Mouse (Mus musculus) intestine, embryonic 15.5 days (tissue): ENCODE measurements at regions not wholly inside any gene's neighbourhood (a gene's known extent, or its start where the extent isn't known, plus 50 kb on each side); places are given as distances from the start of the nearest gene placed in this dataset.
"Not testable (repeated sequence)": the region's sequence is repeated elsewhere in the genome, so short reads cannot be mapped to it uniquely, and the experiment has no call there.

ENCODE experiments used
- ATAC-seq: fragments of 200-750 bp; cut with Nextera tagmentation; 2 replicates; pipeline ENCODE4 v1.8.0; 2017; ENCODE audit warnings: moderate TSS enrichment, moderate library complexity
- H3K27ac ChIP-seq: fragments of 300-500 bp; sonication (generic); 2 replicates; pipeline ENCODE4 v1.5.1; 2015; ENCODE audit warnings: mild to moderate bottlenecking, inconsistent platforms
- H3K27me3 ChIP-seq: fragments of 300-500 bp; sonication (generic); replicated peaks from 2 replicates; pipeline ENCODE4 v1.6.1; 2015; ENCODE audit warnings: inconsistent platforms
- H3K36me3 ChIP-seq: fragments of 300-500 bp; sonication (generic); 2 replicates; pipeline ENCODE4 v1.6.1; 2015; ENCODE audit warnings: inconsistent platforms
- H3K4me1 ChIP-seq: fragments of 300-500 bp; sonication (generic); replicated peaks from 2 replicates; pipeline ENCODE4 v1.6.1; 2015; ENCODE audit warnings: inconsistent platforms
- H3K4me2 ChIP-seq: fragments of 300-500 bp; sonication (generic); replicated peaks from 2 replicates; pipeline ENCODE4 v1.6.1; 2015; ENCODE audit warnings: mild to moderate bottlenecking, inconsistent platforms
- H3K4me3 ChIP-seq: fragments of 300-500 bp; sonication (generic); replicated peaks from 2 replicates; pipeline ENCODE4 v1.5.1; 2015; ENCODE audit warnings: inconsistent platforms
- H3K9ac ChIP-seq: fragments of 300-500 bp; sonication (generic); 2 replicates; pipeline ENCODE4 v1.6.1; 2015; ENCODE audit warnings: inconsistent platforms
- H3K9me3 ChIP-seq: fragments of 300-500 bp; sonication (generic); 2 replicates; pipeline ENCODE4 v1.6.1; 2016; ENCODE audit warnings: inconsistent platforms
- WGBS: fragments of 180-500 bp; shearing (Covaris S2); methylation state at CpG from one replicate; pipeline ENCODE4 v1.1.7; 2015; 5-methylcytosine and 5-hydroxymethylcytosine counted together

DNA sequence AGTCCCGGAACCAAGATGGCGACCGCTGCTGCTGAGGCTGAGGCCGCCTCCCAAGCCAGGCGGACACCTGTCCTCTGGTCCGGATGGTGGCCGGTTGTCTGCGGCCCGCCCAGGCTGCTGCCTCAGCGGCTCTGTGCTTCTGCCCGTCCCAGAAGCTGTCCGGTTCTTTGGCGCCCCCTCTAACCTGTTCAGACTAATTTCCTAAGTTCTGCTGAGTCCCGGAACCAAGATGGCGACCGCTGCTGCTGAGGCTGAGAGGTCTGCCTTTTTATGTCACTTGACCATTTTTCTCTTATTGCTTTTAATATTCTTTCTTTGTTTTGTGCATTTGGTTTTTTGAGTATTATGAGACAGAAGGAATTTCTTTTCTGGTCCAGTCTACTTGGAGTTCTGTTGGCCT is 140.4 kb downstream of the Gm11077 start:
- not testable (repeated sequence) for ATAC-seq, H3K4me1 ChIP-seq, H3K9me3 ChIP-seq, H3K9ac ChIP-seq, H3K27ac ChIP-seq, H3K4me3 ChIP-seq, H3K36me3 ChIP-seq, H3K4me2 ChIP-seq, H3K27me3 ChIP-seq
- 95% methylated on average over 11 of the region's 16 CpGs for WGBS

DNA sequence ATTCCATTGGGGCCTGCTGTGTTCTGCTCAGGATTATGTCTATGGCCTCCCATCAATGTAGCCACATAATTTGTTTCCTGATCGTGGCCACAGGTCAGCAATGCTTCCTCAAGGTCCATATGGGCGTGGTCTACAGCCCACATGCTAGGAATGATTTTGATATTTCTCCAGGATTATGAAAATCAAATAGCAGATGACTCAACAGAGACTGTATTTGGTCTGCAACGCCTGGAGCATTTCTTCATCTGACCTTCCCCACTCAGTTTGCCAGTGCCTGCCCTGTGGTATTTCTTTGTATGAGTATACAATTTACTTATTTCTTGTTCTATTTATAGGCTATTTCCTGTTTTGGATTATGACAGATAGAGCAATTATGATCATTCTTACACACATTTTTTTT is 145.7 kb downstream of the Gm11077 start:
- Histone ChIP-seq H3K27ac (no peak overlapping the region), H3K9ac (no peak overlapping the region), H3K4me3 (no peak overlapping the region), H3K36me3 (no peaks in the 10 kb centered on the region), H3K4me2 (no peak overlapping the region), H3K27me3 (no peaks in the 10 kb centered on the region), H3K9me3 (no peaks in the 10 kb centered on the region), H3K4me1 (no peaks in the 10 kb centered on the region)
- WGBS = 57% methylated on average over 3 of the region's 3 CpGs
- no peak for ATAC-seq

- H3K4me3 ChIP-seq = no peak overlapping the region
- no peak overlapping the region for H3K4me2 ChIP-seq
- no peaks in the 10 kb centered on the region for H3K4me1 ChIP-seq
- no peaks in the 10 kb centered on the region for H3K36me3 ChIP-seq
- no peak overlapping the region for H3K9ac ChIP-seq
- no peaks in the 10 kb centered on the region for H3K27me3 ChIP-seq
- no peaks in the 10 kb centered on the region for H3K9me3 ChIP-seq
- no peak overlapping the region for H3K27ac ChIP-seq
- ATAC-seq = no peak
Measured at GRCm38 (mm10) chr6:140883651-140884050, 154.6 kb downstream of the Gm11077 start.

GRCm38 (mm10) chr6:140888610-140889009 is 159.5 kb downstream of the Gm11077 start:
- Histone ChIP-seq H3K9ac (no peak overlapping the region), H3K36me3 (no peaks in the 10 kb centered on the region), H3K27me3 (no peaks in the 10 kb centered on the region), H3K4me1 (no peaks in the 10 kb centered on the region), H3K27ac (no peak overlapping the region), H3K9me3 (no peaks in the 10 kb centered on the region), H3K4me3 (no peak overlapping the region), H3K4me2 (0 out of 2 replicates have a peak overlapping the region, but pooled peaks have one; percentile 5)
- WGBS = 34% methylated on average over 11 of the region's 11 CpGs
- ATAC-seq = no peak

DNA sequence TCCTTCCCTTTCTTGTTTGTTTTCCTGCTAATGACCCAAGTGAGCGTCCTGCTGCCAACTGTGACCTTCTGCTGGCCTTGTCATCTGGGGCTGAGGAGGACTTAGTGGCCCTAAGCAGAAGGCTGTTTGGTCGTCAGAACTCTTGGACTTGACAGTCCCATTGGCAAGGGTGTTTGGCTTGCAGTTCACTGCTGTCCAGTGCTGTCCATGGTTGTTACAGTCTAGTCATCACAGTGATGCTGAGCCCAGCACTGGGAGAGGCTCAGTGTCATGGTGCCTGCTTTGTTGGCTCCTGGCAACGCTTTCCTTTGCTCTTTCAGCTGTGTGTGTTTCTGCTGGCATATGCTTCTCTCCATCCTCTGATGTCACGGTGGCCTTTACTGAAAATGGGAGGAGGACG is 161.0 kb downstream of the Gm11077 start:
- WGBS = 77% methylated on average over 5 of the region's 5 CpGs
- no peaks in the 10 kb centered on the region for H3K27me3 ChIP-seq
- no peak overlapping the region for H3K27ac ChIP-seq
- no peak overlapping the region for H3K9ac ChIP-seq
- no peaks in the 10 kb centered on the region for H3K36me3 ChIP-seq
- no peak overlapping the region for H3K4me3 ChIP-seq
- ATAC-seq = no peak
- H3K4me1 ChIP-seq = no peaks in the 10 kb centered on the region
- no peaks in the 10 kb centered on the region for H3K9me3 ChIP-seq
- no peak overlapping the region for H3K4me2 ChIP-seq

- Histone ChIP-seq H3K4me1 (0 out of 2 replicates have a peak, but pooled peaks cover 4% of the 10 kb centered on the region), H3K27me3 (no peaks in the 10 kb centered on the region), H3K4me3 (no peak overlapping the region), H3K36me3 (no peaks in the 10 kb centered on the region), H3K9ac (no peak overlapping the region), H3K4me2 (no peak overlapping the region), H3K9me3 (no peaks in the 10 kb centered on the region), H3K27ac (no peak overlapping the region)
- no peak for ATAC-seq
- 81% methylated on average over 2 of the region's 2 CpGs for WGBS
Measured at GRCm38 (mm10) chr6:140890591-140890990, 161.5 kb downstream of the Gm11077 start.

DNA sequence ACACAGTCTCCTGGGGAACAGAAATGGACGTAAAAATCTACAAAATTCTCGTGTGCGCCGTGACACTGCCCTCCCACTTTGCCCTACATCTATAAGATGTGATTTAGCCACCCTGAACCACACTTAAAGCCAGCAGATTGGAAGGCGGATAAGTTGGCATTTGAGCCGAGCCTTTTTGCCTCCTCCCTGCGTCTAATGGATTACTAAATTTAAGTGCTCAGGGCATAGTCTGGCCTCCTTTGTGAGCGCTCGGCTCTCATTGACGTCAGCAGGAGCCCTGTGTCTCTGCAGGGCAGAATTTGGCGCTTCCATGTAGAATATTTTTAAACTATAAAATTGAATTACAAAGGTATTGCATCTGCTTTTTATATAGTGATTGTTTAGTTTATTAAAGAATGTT is 165.4 kb downstream of the Gm11077 start:
- no peak overlapping the region for H3K4me2 ChIP-seq
- H3K4me3 ChIP-seq = no peak overlapping the region
- no peaks in the 10 kb centered on the region for H3K36me3 ChIP-seq
- H3K9ac ChIP-seq = no peak overlapping the region
- H3K27ac ChIP-seq = no peak overlapping the region
- WGBS = 49% methylated on average over 11 of the region's 11 CpGs
- H3K9me3 ChIP-seq = no peaks in the 10 kb centered on the region
- H3K27me3 ChIP-seq = no peaks in the 10 kb centered on the region
- H3K4me1 ChIP-seq = 0 out of 2 replicates have a peak, but pooled peaks cover 4% of the 10 kb centered on the region
- peak; percentile 56; the same call in 1 of the 2 replicates for ATAC-seq

DNA sequence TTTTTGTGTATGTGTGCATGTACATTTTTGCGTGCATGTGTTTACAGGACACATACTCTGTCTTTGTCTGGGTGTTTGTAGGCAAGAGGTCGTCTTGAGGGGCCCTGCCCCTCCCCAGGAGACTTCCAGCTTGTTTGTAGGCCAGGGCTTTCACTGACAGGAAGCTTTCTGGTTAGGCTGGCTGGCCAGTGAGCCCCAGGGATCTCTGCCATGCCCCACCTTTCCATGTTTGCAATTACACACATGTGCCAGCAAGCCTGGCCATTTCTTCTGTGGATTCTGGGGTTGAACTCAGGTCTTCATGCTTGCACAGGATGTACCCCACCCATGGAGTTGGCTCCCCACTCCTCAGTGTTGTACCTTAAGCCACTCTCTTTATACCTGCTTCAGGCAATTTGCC is 166.4 kb downstream of the Gm11077 start:
- H3K27ac ChIP-seq = no peak overlapping the region
- 31% methylated on average over 2 of the region's 2 CpGs for WGBS
- 0 out of 2 replicates have a peak, but pooled peaks cover 4% of the 10 kb centered on the region for H3K4me1 ChIP-seq
- ATAC-seq = no peak
- no peak overlapping the region for H3K4me3 ChIP-seq
- H3K27me3 ChIP-seq = no peaks in the 10 kb centered on the region
- no peaks in the 10 kb centered on the region for H3K36me3 ChIP-seq
- H3K9me3 ChIP-seq = no peaks in the 10 kb centered on the region
- H3K9ac ChIP-seq = no peak overlapping the region
- no peak overlapping the region for H3K4me2 ChIP-seq

GRCm38 (mm10) chr6:140897111-140897510 is 168.0 kb downstream of the Gm11077 start:
- Histone ChIP-seq H3K27me3 (no peaks in the 10 kb centered on the region), H3K4me1 (0 out of 2 replicates have a peak, but pooled peaks cover 4% of the 10 kb centered on the region), H3K4me3 (no peak overlapping the region), H3K9ac (no peak overlapping the region), H3K36me3 (no peaks in the 10 kb centered on the region), H3K27ac (no peak overlapping the region), H3K4me2 (no peak overlapping the region), H3K9me3 (no peaks in the 10 kb centered on the region)
- 0 out of 2 replicates have a peak, but pooled peaks have one; percentile 31 for ATAC-seq
- 29% methylated on average over 8 of the region's 8 CpGs for WGBS

- Histone ChIP-seq H3K4me2 (no peak overlapping the region), H3K9ac (no peak overlapping the region), H3K4me3 (no peak overlapping the region), H3K9me3 (no peaks in the 10 kb centered on the region), H3K4me1 (no peaks in the 10 kb centered on the region), H3K27me3 (no peaks in the 10 kb centered on the region), H3K27ac (no peak overlapping the region), H3K36me3 (no peaks in the 10 kb centered on the region)
- WGBS = 42% methylated on average over 12 of the region's 12 CpGs
- ATAC-seq = peak; percentile 57; the same call in 1 of the 2 replicates
Measured at GRCm38 (mm10) chr6:140924319-140924981, 195.4 kb downstream of the Gm11077 start.

- H3K4me1 ChIP-seq = no peaks in the 10 kb centered on the region
- no peaks in the 10 kb centered on the region for H3K36me3 ChIP-seq
- no peak overlapping the region for H3K4me3 ChIP-seq
- H3K4me2 ChIP-seq = no peak overlapping the region
- no peaks in the 10 kb centered on the region for H3K27me3 ChIP-seq
- no peak overlapping the region for H3K27ac ChIP-seq
- ATAC-seq = no peak
- no peaks in the 10 kb centered on the region for H3K9me3 ChIP-seq
- H3K9ac ChIP-seq = no peak overlapping the region
- 64% methylated on average over 3 of the region's 3 CpGs for WGBS
Measured at GRCm38 (mm10) chr6:140927616-140928015, 198.5 kb downstream of the Gm11077 start.

DNA sequence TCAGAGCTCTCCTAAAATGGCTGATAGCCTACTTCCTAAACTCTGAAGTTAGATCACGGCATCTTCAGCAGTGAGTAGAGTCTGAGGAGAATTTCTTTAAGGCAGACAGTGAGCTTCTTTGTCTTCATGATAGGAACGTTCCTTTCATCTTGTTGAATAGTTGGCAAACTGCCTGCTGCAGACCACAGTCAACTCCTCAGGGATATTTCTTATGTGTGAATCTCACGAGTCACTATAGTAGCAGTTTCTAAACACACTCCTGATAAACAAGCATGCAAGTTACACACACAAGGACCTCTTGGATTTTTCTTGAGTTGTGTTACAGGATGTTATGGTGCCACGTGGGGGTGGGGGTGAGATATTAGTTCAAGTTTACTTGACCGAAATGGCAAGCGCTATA is 205.2 kb downstream of the Gm11077 start:
- Histone ChIP-seq H3K4me1 (no peaks in the 10 kb centered on the region), H3K4me2 (no peak overlapping the region), H3K27ac (no peak overlapping the region), H3K4me3 (no peak overlapping the region), H3K27me3 (no peaks in the 10 kb centered on the region), H3K9me3 (no peaks in the 10 kb centered on the region), H3K9ac (no peak overlapping the region), H3K36me3 (no peaks in the 10 kb centered on the region)
- WGBS = 62% methylated on average over 6 of the region's 6 CpGs
- no peak for ATAC-seq

GRCm38 (mm10) chr6:140938025-140938424 is 208.9 kb downstream of the Gm11077 start:
- WGBS = 76% methylated on average over 1 of the region's 1 CpGs
- Histone ChIP-seq H3K27ac (no peak overlapping the region), H3K27me3 (no peaks in the 10 kb centered on the region), H3K4me1 (no peaks in the 10 kb centered on the region), H3K4me2 (no peak overlapping the region), H3K9me3 (no peaks in the 10 kb centered on the region), H3K36me3 (no peaks in the 10 kb centered on the region), H3K4me3 (no peak overlapping the region), H3K9ac (no peak overlapping the region)
- no peak for ATAC-seq
